Mouse (Mus musculus) embryonic fibroblast, embryonic 13.5 days (primary cell): ENCODE data around the gene Tnmd. TPM values are rescaled to one million over a fixed set of nuclear protein-coding genes. Genes with fewer than 3 reads are reported as not detected.

Experiments
- H3K27ac ChIP-seq: 2 replicates; pipeline ENCODE4 v1.5.1; 2012; ENCODE audit warnings: low read length, control low read depth, inconsistent platforms; ENCODE audit not compliant: insufficient read depth
- H3K4me1 ChIP-seq: 2 replicates; pipeline ENCODE4 v1.6.1; 2011; ENCODE audit warnings: low read length; ENCODE audit not compliant: control insufficient read depth, insufficient read depth
- H3K4me3 ChIP-seq: 2 replicates; pipeline ENCODE4 v1.5.1; 2011; ENCODE audit warnings: mild to moderate bottlenecking, control low read depth, low read length; ENCODE audit not compliant: insufficient read depth
- CTCF ChIP-seq: IDR thresholded peaks from 2 replicates; pipeline ENCODE4 v1.5.1; 2011; ENCODE audit warnings: mild to moderate bottlenecking, control low read depth, low read length, moderate library complexity, borderline replicate concordance; ENCODE audit not compliant: insufficient read depth
- POLR2A ChIP-seq: IDR thresholded peaks from 2 replicates; pipeline ENCODE4 v1.6.1; 2011; ENCODE audit warnings: low read depth, mild to moderate bottlenecking, control low read depth, low read length, moderate library complexity
- polyA plus RNA-seq: library from polyadenylated mRNA; stranded (reverse); fragments of >200 nt; gene quantifications from 2 replicates; pipeline ENCODE4 v1.2.4, GENCODE M21; 2011; ENCODE audit warnings: low read depth; ENCODE audit not compliant: missing spikeins, insufficient read length

Gene Tnmd
- 45.8 and 105 TPM in 2 replicates for polyA plus RNA-seq

DNA sequence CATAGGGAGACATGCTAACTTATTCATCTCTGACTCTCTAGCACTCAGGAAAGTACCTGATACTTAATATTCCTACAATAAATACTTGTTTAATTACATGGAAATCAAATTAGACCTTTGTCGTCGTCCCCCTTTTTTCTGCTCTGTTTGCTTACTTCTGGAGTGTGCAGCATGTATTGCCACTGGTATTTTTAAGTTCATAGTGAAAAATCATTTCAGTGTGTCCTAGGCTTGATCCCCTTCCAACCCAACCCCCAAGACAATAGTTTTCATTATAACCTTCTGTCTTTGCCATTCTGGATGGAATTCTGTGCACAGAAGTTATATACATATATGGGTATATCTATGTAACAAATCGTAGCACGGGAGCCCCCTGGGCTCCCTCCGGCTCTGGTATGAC lies at the start of gene Tnmd:
Tnmd (plus strand) TSS at position 301 of the 400 bp plus-strand sequence.
- Histone ChIP-seq H3K4me3 (no peak within 1 kb of the TSS), H3K27ac (no peak within 1 kb of the TSS)
- TF ChIP-seq POLR2A (no peak), CTCF (no peak)

DNA sequence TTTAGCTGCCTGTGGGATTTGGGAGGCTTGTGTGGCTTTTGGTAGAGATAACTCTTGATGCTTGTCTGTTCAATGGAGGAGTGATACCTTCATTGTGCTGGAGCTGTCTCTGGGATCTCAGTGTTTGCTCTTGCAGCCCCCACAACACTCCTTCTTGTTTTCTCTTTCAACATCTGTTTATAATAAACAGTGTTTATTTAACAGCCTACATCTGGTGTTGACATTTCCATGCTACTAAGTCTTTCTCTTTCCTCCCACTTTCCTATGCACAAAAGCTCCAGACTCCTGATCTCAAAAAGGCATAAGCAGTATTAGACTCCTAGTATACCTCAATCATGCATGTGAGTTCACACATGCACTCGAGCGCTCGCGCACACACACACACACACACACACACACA lies 2.9 kb downstream of the Tnmd start:
- Histone ChIP-seq H3K4me3 (no peak overlapping the region), H3K27ac (no peak overlapping the region), H3K4me1 (no peaks in the 10 kb centered on the region)
- TF ChIP-seq CTCF (no peak), POLR2A (no peak)

More for the DNA sequence above, at the start of gene Tnmd:
- no peaks in the 10 kb centered on the region for H3K4me1 ChIP-seq

DNA sequence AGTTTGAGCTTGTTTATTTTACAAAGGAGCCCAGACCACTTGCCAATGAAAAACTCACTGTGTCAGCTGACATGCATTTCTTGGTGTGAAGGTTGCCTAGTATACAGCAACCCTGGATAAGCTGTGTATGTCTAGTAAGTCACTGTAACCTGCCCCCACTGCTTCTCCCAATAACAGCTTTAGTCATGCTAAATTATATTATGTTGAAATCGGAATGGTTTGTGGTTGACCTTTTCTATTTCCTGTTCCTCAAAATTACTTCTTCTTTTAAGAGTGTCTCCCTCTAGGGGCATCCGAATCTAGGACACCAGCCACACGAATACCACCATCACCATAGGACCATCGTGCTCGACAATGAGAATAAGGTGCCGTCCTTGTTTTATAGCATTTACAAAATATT lies 19.0 kb downstream of the Tnmd start:
- Histone ChIP-seq H3K4me1 (no peaks in the 10 kb centered on the region), H3K27ac (no peak overlapping the region)
- TF ChIP-seq CTCF: no peak
- no peak for TF ChIP-seq POLR2A

DNA sequence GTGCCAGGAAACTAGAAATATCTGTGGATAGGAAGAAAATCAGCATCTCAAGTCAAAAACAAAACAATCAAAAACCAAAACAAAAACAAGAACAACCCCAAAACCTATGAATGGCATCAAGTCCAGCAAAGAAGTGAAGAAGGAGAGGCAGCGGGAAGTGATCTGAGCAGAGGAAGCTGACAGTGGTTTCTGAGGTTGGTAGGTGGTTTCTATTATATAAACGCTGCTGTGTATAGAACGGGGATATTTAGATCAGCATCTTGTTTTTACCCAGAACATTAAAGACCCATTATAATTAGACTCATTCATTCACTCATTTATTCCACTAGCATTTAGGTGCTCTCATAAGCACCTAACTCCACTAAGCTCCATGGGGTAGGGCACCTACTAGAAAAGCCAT lies 36.5 kb downstream of the Tnmd start:
- no peaks in the 10 kb centered on the region for H3K4me1 ChIP-seq
- no peak overlapping the region for H3K4me3 ChIP-seq
- no peak overlapping the region for H3K27ac ChIP-seq
- TF ChIP-seq CTCF (no peak), POLR2A (no peak)

More for the DNA sequence above, 19.0 kb downstream of the Tnmd start:
- no peak overlapping the region for H3K4me3 ChIP-seq

DNA sequence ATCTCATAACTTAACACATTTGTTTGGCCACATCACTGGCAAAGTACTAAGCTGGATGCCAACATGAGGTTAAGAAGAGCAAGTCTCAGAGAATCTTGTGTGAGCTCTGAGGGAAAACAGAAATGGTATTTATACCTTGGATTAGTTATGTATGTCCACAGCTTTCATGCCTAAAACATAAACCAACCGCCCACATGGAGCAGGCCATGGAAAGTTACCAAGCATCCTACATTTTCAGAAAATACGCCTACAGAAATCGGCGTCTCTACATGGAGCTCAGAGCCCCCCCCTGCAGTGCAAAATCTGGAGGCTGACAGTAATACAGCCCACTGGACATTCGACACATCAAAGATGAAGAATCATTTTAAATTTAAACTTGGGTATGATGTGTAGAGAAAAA lies 37.3 kb downstream of the Tnmd start:
- Histone ChIP-seq H3K4me3 (no peak overlapping the region), H3K27ac (no peak overlapping the region), H3K4me1 (no peaks in the 10 kb centered on the region)
- TF ChIP-seq POLR2A: no peak
- no peak for TF ChIP-seq CTCF

DNA sequence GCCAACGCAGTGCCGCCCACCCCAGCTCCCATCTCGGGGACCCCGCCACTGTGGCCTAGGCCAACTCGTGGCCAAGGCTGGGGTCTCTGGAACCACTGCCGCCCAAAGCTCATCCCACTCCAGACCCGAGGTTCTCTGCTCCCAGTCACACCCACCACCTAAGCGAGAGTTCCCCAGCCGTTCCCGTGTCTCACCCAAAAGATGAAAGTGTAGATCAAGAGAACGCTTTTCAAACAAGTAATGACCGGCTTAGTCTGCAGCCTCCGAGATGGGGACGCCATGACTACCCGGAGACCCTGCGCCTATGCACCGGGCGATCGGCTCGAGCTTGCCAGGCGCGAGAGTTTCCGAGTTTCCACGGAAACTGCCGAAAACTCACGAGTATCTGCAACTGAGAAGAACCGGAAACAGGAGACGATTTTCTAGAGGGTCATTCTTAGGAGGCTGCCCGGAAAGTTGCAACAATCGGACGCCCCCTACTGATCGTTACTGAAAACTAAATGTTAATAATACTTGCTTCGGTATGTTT lies 47.3 kb downstream of the Tnmd start, which contains the start of gene Tspan6:
Tspan6 (minus strand) TSS at position 416 of the 529 bp plus-strand sequence.
- no peak for TF ChIP-seq CTCF
- peak; percentile 54 for TF ChIP-seq POLR2A
- peak within 1 kb of the TSS; percentile 58 for H3K4me3 ChIP-seq
- peaks cover 5% of the 10 kb centered on the region for H3K4me1 ChIP-seq
- H3K27ac ChIP-seq: no peak within 1 kb of the TSS

DNA sequence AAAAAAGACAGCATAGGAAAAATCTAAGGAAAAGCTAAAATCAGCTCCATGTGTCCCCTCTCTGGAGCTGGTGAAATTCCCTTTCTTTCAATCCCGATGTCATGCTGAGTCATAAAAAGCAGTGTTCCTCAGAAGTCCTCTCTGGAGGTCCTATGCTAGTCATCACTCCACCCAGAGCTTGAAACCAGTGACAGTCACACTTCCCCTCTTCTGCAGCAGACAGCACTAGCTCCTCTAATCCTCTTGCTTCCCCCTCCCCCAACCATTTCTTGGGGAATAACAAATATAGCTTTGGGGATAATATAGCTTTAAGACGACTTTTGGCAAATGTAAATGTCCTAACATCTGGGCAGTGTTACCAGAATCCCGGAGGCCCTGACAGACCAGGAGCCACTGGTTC lies 57.5 kb downstream of the Tnmd start, which contains the start of gene Srpx2:
Srpx2 (plus strand) TSS at position 166 of the 400 bp plus-strand sequence.
- TF ChIP-seq POLR2A (no peak), CTCF (no peak)
- H3K27ac ChIP-seq: peak within 1 kb of the TSS; percentile 68

DNA sequence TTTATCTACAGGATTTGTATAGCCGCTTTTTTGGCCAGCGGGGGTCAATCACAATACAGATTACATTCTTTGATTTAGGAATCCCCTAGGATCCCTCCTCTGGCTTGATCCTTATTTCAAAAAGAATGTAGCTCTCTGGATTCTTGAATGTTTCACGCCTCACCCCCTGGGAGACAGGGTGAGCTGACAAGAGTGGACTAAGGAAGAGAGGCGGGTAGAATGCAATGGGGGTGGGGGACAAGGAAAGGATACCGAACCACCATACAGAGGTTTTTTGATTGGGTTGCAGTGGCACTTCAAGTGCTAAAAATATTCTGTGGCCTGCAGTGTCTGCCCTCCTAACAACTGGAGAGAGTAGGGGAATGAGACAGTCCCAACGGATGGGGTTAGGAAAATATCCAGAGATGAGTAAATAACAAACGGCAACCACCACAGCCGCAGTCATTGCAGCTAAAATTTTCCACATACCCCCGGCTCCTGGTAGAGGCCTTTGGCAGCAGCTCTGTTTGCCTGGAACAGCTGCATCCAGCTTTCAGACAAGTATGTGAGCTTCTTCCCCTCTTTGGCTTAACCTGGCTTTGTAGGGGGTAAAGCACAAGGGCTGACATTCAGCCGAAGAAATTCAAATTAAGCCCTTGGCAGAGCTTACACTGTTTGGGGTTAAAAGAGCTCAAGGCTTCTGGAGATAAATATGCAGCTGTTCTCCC lies 60.8 kb downstream of the Tnmd start:
- H3K4me3 ChIP-seq: no peak overlapping the region
- TF ChIP-seq POLR2A: no peak
- no peak for TF ChIP-seq CTCF
- peak overlapping the region; percentile 84 for H3K27ac ChIP-seq
- peaks cover 4% of the 10 kb centered on the region; the same call in 1 of the 2 replicates for H3K4me1 ChIP-seq

More for the DNA sequence above, 57.5 kb downstream of the Tnmd start, which contains the start of gene Srpx2:
- no peaks in the 10 kb centered on the region for H3K4me1 ChIP-seq
- peak within 1 kb of the TSS; percentile 36 for H3K4me3 ChIP-seq

DNA sequence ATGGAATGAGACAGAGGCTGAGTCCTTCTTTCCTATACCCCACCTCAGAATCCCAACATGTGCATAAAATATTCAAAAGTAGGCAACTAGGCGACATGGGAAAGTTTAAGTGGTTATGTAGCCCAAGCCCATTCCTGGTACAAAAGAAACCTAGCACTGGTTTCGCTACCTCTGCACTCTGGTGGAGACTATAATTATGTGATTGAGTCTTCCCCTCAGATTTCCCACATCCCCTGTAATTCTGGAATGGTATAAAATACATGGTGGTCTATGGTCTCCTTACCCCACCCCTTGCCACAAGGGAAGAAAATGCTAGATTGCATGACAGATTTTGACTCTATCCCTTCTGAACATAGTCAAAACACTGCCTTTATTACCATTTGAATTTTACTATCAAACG lies 62.2 kb downstream of the Tnmd start:
- H3K27ac ChIP-seq: 0 out of 2 replicates have a peak overlapping the region, but pooled peaks have one; percentile 5
- H3K4me1 ChIP-seq: peaks cover 4% of the 10 kb centered on the region; the same call in 1 of the 2 replicates
- no peak overlapping the region for H3K4me3 ChIP-seq
- TF ChIP-seq POLR2A: no peak
- no peak for TF ChIP-seq CTCF

DNA sequence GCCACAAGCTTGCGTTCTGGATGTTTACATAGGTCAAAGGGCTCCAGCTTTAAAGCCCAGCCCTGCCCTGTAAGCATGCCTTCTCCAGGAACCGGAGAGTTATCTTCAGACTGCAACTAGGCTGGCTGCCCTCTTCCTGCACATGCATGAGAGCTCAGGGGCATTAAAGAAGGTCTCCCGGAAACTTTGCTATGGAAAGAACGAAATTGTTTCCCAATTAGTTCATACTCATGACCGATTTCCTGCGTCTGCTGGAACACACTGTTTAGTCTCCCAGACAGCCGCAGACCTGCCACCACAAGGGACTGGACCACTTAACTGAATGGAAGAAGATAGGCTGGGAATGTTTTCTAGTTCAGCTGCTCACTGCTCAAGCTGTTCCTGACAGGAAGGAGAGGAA lies 63.4 kb downstream of the Tnmd start:
- Histone ChIP-seq H3K27ac (peak overlapping the region; percentile 27; the same call in 1 of the 2 replicates), H3K4me1 (peaks cover 4% of the 10 kb centered on the region; the same call in 1 of the 2 replicates), H3K4me3 (no peak overlapping the region)
- TF ChIP-seq CTCF: no peak
- no peak for TF ChIP-seq POLR2A

Other genes starting within 250 kb of the Tnmd start
- 83.9 and 84.5 TPM in 2 replicates for gene Pcdh19, start 162.0 kb upstream of the Tnmd start, polyA plus RNA-seq
- gene Tspan6, start 47.4 kb downstream of the Tnmd start, polyA plus RNA-seq: 88.1 and 89.5 TPM in 2 replicates
- 26.2 and 28.5 TPM in 2 replicates for gene Srpx2, start 57.4 kb downstream of the Tnmd start, polyA plus RNA-seq
- gene Sytl4, start 130.8 kb downstream of the Tnmd start, polyA plus RNA-seq: 3.2 and 4.5 TPM in 2 replicates
- gene Cstf2, start 208.2 kb downstream of the Tnmd start, polyA plus RNA-seq: 29.3 and 39.3 TPM in 2 replicates